Mouse (Mus musculus): Measurements from ENCODE around the gene Slc2a4. TPM values are rescaled to one million over a fixed set of nuclear protein-coding genes. Genes with fewer than 3 reads are reported as not detected.
A peak's percentile ranks its signal among the peaks of the same experiment; 100 is the strongest.
"Not testable (repeated sequence)": the region's sequence is repeated elsewhere in the genome, so short reads cannot be mapped to it uniquely, and the experiment has no call there.

Gene Slc2a4
- polyA plus RNA-seq, 1 experiment from 2014 or later = 39.1 TPM

DNA sequence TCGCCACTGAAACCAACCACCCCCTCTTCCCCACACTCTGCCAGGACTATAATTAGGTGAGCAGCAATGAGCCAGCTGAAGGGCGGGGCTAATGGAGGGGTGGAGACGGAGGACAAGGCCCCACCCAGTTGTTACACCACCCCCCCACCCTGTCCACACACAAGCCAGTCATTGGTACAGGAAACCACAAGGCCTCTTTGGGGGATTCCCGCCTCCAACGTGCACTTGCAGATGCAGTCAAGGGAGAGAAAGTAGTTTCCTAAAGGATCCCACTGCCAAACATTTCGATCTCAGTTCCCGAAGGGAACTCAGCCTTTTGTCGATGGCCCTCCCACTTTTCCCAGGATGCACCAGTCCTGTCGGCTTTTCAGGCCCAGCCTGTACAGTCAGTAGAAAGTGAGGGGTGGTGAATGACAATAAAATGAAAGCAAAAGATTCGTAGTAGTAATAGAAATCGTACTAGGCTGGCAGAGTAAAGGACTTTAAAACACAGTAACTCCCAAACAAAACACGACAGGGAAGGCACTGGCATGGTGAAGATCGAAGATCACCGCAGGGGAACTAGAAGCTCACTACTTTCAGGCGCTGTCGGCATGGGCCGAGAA, 28.2 kb downstream of the Slc2a4 start:
- Histone ChIP-seq H3K4me2 (ENCODE audit: low read depth, low read length) (peak overlapping the region; percentile 94), H3K9me3 (replicated peaks; ENCODE audit: control insufficient read depth, low read length) (no peaks in the 10 kb centered on the region), H3K9ac (ENCODE audit: low read length) (peak overlapping the region; percentile 98), H3K4me1 (ENCODE audit: control insufficient read depth, insufficient read depth, low read length) (peaks cover 31% of the 10 kb centered on the region), H3K27me3 (ENCODE audit: control insufficient read depth, insufficient read depth, low read length) (no peaks in the 10 kb centered on the region), H3K36me3 (ENCODE audit: control insufficient read depth, insufficient read depth, low read length) (peaks cover 23% of the 10 kb centered on the region), H3K4me3 (replicated peaks; ENCODE audit: low read length) (peak overlapping the region; percentile 93), H3K27ac (ENCODE audit: low read length) (peak overlapping the region; percentile 96)
- WGBS = under 1% methylated on average over 17 of the region's 17 CpGs
- peak; percentile 15; the same call in 1 of the 2 replicates for ATAC-seq (ENCODE audit: insufficient read depth, low FRiP score)

GRCm38 (mm10) chr11:69919053-69919452, 28.9 kb downstream of the Slc2a4 start:
- no peak for ATAC-seq (ENCODE audit: insufficient read depth, low FRiP score)
- no peaks in the 10 kb centered on the region for H3K9me3 ChIP-seq (replicated peaks; ENCODE audit: control insufficient read depth, low read length)
- no peaks in the 10 kb centered on the region for H3K27me3 ChIP-seq (ENCODE audit: control insufficient read depth, insufficient read depth, low read length)
- H3K4me2 ChIP-seq (ENCODE audit: low read depth, low read length) = peak overlapping the region; percentile 94
- WGBS = 74% methylated on average over 9 of the region's 9 CpGs
- peak overlapping the region; percentile 96 for H3K27ac ChIP-seq (ENCODE audit: low read length)
- H3K4me1 ChIP-seq (ENCODE audit: control insufficient read depth, insufficient read depth, low read length) = peaks cover 36% of the 10 kb centered on the region
- peak overlapping the region; percentile 98 for H3K9ac ChIP-seq (ENCODE audit: low read length)
- peaks cover 23% of the 10 kb centered on the region for H3K36me3 ChIP-seq (ENCODE audit: control insufficient read depth, insufficient read depth, low read length)
- H3K4me3 ChIP-seq (replicated peaks; ENCODE audit: low read length) = peak overlapping the region; percentile 93

DNA sequence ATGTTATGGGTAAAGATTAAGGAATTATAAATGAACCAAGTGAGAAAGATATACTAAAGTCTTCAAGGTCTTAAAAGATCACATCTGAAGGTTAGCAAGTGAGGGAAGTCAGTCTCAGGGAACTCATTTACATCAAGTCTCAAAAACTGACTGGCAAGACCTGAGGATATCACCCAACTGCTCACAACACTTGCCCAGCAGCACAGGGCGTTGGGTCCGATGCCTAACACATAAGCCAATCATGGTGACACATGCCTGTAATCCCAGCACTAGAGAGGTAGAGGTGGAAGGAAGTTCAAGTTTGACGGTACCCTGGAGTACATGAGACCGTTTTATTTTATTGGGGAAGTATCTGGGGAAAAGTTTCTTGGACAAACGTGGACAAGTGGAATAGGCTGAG, 29.9 kb downstream of the Slc2a4 start:
- H3K36me3 ChIP-seq (ENCODE audit: control insufficient read depth, insufficient read depth, low read length) = peaks cover 23% of the 10 kb centered on the region
- no peak overlapping the region for H3K4me3 ChIP-seq (replicated peaks; ENCODE audit: low read length)
- 79% methylated on average over 5 of the region's 5 CpGs for WGBS
- H3K4me2 ChIP-seq (ENCODE audit: low read depth, low read length) = no peak overlapping the region
- ATAC-seq (ENCODE audit: insufficient read depth, low FRiP score) = no peak
- no peaks in the 10 kb centered on the region for H3K27me3 ChIP-seq (ENCODE audit: control insufficient read depth, insufficient read depth, low read length)
- H3K9ac ChIP-seq (ENCODE audit: low read length) = no peak overlapping the region
- H3K27ac ChIP-seq (ENCODE audit: low read length) = no peak overlapping the region
- no peaks in the 10 kb centered on the region for H3K9me3 ChIP-seq (replicated peaks; ENCODE audit: control insufficient read depth, low read length)
- H3K4me1 ChIP-seq (ENCODE audit: control insufficient read depth, insufficient read depth, low read length) = peaks cover 41% of the 10 kb centered on the region

GRCm38 (mm10) chr11:69917379-69917948, 30.5 kb downstream of the Slc2a4 start:
- ATAC-seq (ENCODE audit: insufficient read depth, low FRiP score) = no peak
- H3K36me3 ChIP-seq (ENCODE audit: control insufficient read depth, insufficient read depth, low read length) = peaks cover 23% of the 10 kb centered on the region
- H3K27ac ChIP-seq (ENCODE audit: low read length) = no peak overlapping the region
- H3K4me2 ChIP-seq (ENCODE audit: low read depth, low read length) = no peak overlapping the region
- no peaks in the 10 kb centered on the region for H3K27me3 ChIP-seq (ENCODE audit: control insufficient read depth, insufficient read depth, low read length)
- no peak overlapping the region for H3K9ac ChIP-seq (ENCODE audit: low read length)
- peaks cover 39% of the 10 kb centered on the region for H3K4me1 ChIP-seq (ENCODE audit: control insufficient read depth, insufficient read depth, low read length)
- whole genome bisulfite sequencing = 78% methylated on average over 8 of the region's 8 CpGs
- no peak overlapping the region for H3K4me3 ChIP-seq (replicated peaks; ENCODE audit: low read length)
- no peaks in the 10 kb centered on the region for H3K9me3 ChIP-seq (replicated peaks; ENCODE audit: control insufficient read depth, low read length)

GRCm38 (mm10) chr11:69916652-69917378, 31.2 kb downstream of the Slc2a4 start:
- not testable (repeated sequence) for H3K4me2 ChIP-seq (ENCODE audit: low read depth, low read length); H3K9me3 ChIP-seq (replicated peaks; ENCODE audit: control insufficient read depth, low read length); H3K27me3 ChIP-seq (ENCODE audit: control insufficient read depth, insufficient read depth, low read length); H3K4me3 ChIP-seq (replicated peaks; ENCODE audit: low read length); ATAC-seq (ENCODE audit: insufficient read depth, low FRiP score); H3K27ac ChIP-seq (ENCODE audit: low read length); H3K9ac ChIP-seq (ENCODE audit: low read length)
- Histone ChIP-seq H3K4me1 (ENCODE audit: control insufficient read depth, insufficient read depth, low read length) (peaks cover 36% of the 10 kb centered on the region), H3K36me3 (ENCODE audit: control insufficient read depth, insufficient read depth, low read length) (peaks cover 28% of the 10 kb centered on the region)
- WGBS = 52% methylated on average over 7 of the region's 7 CpGs

- WGBS = 54% methylated on average over 5 of the region's 5 CpGs
- H3K4me3 ChIP-seq (replicated peaks; ENCODE audit: low read length) = 0 out of 2 replicates have a peak overlapping the region, but pooled peaks have one; percentile 95
- H3K27ac ChIP-seq (ENCODE audit: low read length) = no peak overlapping the region
- no peaks in the 10 kb centered on the region for H3K27me3 ChIP-seq (ENCODE audit: control insufficient read depth, insufficient read depth, low read length)
- H3K9ac ChIP-seq (ENCODE audit: low read length) = no peak overlapping the region; the same call in 1 of the 2 replicates
- no peak overlapping the region; the same call in 1 of the 2 replicates for H3K4me2 ChIP-seq (ENCODE audit: low read depth, low read length)
- ATAC-seq (ENCODE audit: insufficient read depth, low FRiP score) = no peak
- H3K4me1 ChIP-seq (ENCODE audit: control insufficient read depth, insufficient read depth, low read length) = peaks cover 36% of the 10 kb centered on the region
- no peaks in the 10 kb centered on the region for H3K9me3 ChIP-seq (replicated peaks; ENCODE audit: control insufficient read depth, low read length)
- H3K36me3 ChIP-seq (ENCODE audit: control insufficient read depth, insufficient read depth, low read length) = peaks cover 35% of the 10 kb centered on the region
Observed at GRCm38 (mm10) chr11:69915667-69916627, 32.0 kb downstream of the Slc2a4 start.

GRCm38 (mm10) chr11:69914917-69915430, 33.0 kb downstream of the Slc2a4 start:
- Histone ChIP-seq H3K36me3 (ENCODE audit: control insufficient read depth, insufficient read depth, low read length) (peaks cover 35% of the 10 kb centered on the region), H3K9ac (ENCODE audit: low read length) (peak overlapping the region; percentile 95), H3K4me2 (ENCODE audit: low read depth, low read length) (peak overlapping the region; percentile 93), H3K27me3 (ENCODE audit: control insufficient read depth, insufficient read depth, low read length) (no peaks in the 10 kb centered on the region), H3K27ac (ENCODE audit: low read length) (no peak overlapping the region), H3K4me1 (ENCODE audit: control insufficient read depth, insufficient read depth, low read length) (peaks cover 36% of the 10 kb centered on the region), H3K9me3 (replicated peaks; ENCODE audit: control insufficient read depth, low read length) (no peaks in the 10 kb centered on the region), H3K4me3 (replicated peaks; ENCODE audit: low read length) (peak overlapping the region; percentile 95)
- no peak for ATAC-seq (ENCODE audit: insufficient read depth, low FRiP score)
- 37% methylated on average over 9 of the region's 9 CpGs for WGBS

DNA sequence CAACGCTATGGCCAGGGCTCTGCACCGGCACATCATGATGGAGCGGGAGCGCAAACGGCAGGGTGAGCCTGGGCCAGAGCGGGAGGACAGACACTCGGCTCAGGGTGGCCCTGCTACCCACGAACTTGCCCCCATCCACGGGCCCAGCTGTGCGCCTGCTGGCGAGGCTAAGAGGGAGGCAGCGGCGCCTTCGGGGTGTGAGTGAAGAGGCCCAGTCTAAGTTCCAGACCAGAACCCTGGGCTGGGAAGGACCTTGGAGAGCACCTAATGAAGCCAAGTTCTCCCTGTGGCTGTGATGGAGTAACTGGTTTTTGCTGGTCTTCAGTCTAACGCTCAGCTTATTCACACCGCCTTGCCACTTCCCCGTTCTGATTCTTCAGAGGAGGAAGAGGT, 33.6 kb downstream of the Slc2a4 start:
- no peak for ATAC-seq (ENCODE audit: insufficient read depth, low FRiP score)
- WGBS = 2% methylated on average over 17 of the region's 17 CpGs

More for the DNA sequence above, 33.6 kb downstream of the Slc2a4 start:
- Histone ChIP-seq H3K9ac (ENCODE audit: low read length) (peak overlapping the region; percentile 95), H3K9me3 (replicated peaks; ENCODE audit: control insufficient read depth, low read length) (no peaks in the 10 kb centered on the region), H3K4me2 (ENCODE audit: low read depth, low read length) (peak overlapping the region; percentile 93), H3K27me3 (ENCODE audit: control insufficient read depth, insufficient read depth, low read length) (no peaks in the 10 kb centered on the region), H3K4me3 (replicated peaks; ENCODE audit: low read length) (peak overlapping the region; percentile 95), H3K4me1 (ENCODE audit: control insufficient read depth, insufficient read depth, low read length) (peaks cover 34% of the 10 kb centered on the region), H3K36me3 (ENCODE audit: control insufficient read depth, insufficient read depth, low read length) (peaks cover 35% of the 10 kb centered on the region), H3K27ac (ENCODE audit: low read length) (peak overlapping the region; percentile 88)
